Mouse (Mus musculus): ENCODE data around the gene Ptch2.

Ptch2 gene

DNA sequence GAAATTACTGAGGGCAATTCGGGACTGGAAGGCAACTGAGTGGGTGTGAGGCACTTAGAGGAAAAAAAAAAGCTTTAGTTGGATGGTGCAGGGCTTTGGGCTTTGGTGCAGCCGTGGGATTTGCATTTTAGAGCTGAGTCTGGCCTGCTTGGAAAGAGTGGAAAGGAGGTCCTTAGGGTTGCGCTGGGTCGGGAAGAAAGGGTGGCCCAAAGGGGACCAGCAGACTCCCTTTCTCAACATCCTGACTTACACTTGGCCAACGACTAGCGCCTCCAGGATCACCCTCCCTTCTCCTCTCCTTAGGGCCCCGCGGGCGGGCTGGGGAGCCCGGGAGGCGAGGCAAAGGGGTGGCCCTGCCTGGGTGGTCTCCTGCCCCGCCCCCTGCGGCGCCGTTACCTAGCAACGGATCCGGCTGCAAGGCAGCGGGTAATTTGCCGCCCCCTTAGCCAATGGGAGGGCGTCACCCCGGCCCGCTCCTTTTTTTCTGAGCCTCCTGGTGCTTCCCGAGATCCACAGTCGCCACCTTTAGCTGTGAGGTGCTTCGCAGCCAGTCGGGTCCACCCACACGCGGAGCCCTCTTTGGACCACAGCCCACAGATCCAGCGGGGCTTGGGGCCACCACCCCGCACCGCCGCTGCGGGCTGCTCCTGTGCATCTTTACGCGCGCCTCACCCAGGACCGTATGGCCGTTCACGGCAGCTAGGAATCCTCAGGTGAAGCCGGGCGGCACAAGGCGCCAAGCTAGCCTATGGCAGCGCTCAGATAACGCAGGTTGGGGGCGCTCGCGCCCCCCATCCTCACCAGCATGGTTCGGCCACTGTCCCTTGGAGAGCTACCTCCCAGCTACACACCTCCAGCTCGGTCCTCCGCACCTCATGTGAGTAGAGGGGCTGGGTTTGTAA lies at the start of gene Ptch2:
Ptch2 (plus strand) TSS at position 525 of the 902 bp plus-strand sequence.
- peak; percentile 25 for DNase-seq (ENCODE audit: low spot score)

GRCm38 (mm10) chr4:117048836-117049235 lies 47.0 kb upstream of the Ptch2 start:
- no peak for DNase-seq (ENCODE audit: low spot score)

- DNase-seq (ENCODE audit: low spot score) = no peak
Observed at GRCm38 (mm10) chr4:117049485-117049884, 46.4 kb upstream of the Ptch2 start.

- no peak for DNase-seq (ENCODE audit: low spot score)
Observed at GRCm38 (mm10) chr4:117052626-117053025, 43.2 kb upstream of the Ptch2 start.

DNA sequence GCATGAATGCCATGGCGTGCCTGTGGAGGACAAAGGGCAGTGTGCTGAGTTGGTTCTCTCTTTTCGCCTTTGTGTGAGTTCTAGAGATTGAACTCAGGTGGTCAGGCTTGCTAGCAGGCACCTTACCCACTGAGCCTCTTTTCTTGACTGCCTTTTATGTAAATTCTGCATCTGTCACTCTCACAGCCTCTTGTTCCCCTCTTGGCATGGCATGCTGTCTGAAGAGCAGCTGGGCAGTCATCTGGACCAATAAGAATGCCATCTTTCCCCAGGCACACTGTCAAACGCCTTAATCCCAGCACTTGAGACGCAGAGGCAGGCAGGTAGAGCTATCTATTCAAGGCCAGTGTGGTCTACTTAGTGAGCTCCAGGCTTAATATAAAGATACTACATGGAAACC lies 41.9 kb upstream of the Ptch2 start:
- no peak for DNase-seq (ENCODE audit: low spot score)

- no peak for DNase-seq (ENCODE audit: low spot score)
Observed at GRCm38 (mm10) chr4:117056102-117056501, 39.8 kb upstream of the Ptch2 start.

DNA sequence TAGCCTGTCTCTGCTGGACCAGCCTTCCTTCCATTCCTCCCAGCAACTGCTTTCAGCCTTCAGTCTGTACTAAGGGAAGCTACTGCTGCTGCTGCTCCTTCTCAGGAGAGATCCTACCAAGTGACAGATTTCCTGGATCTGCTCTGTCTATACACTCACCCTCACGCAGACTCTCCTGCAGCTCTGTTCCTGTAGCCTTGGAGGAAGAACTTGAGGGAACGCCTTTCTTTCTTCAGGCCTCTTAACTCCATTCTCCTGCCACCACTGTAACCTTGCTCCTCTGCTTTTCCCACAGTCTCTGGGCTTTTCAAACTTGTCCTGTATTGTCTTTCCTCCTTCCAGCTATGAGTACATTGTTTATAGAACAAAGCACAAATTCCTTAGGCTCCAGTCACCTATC lies 39.4 kb upstream of the Ptch2 start:
- no peak for DNase-seq (ENCODE audit: low spot score)

- no peak for DNase-seq (ENCODE audit: low spot score)
Observed at GRCm38 (mm10) chr4:117058512-117058911, 37.4 kb upstream of the Ptch2 start.

GRCm38 (mm10) chr4:117062700-117063390 lies 33.0 kb upstream of the Ptch2 start:
- no peak for DNase-seq (ENCODE audit: low spot score)

GRCm38 (mm10) chr4:117068035-117068434 lies 27.8 kb upstream of the Ptch2 start:
- DNase-seq (ENCODE audit: low spot score) = no peak

DNA sequence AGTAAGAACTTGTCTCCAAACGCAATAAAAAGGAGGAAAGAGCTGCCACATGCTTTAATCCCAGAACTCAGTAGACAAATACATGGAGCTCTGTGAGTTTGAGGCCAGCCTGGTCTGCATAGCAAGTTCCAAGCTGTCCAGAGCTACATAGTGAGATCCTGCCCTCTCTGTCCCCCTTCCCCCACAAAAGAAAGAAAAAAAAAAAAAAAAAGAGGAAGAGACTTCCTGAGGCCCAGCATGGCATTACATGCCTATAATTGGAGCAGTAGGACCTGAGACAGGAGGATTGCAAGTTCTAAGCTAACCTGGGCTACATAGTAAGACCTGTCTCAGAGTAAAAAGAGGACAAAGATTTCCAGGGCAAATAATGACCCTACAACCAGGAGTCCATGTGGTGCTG lies 26.2 kb upstream of the Ptch2 start:
- no peak for DNase-seq (ENCODE audit: low spot score)

DNA sequence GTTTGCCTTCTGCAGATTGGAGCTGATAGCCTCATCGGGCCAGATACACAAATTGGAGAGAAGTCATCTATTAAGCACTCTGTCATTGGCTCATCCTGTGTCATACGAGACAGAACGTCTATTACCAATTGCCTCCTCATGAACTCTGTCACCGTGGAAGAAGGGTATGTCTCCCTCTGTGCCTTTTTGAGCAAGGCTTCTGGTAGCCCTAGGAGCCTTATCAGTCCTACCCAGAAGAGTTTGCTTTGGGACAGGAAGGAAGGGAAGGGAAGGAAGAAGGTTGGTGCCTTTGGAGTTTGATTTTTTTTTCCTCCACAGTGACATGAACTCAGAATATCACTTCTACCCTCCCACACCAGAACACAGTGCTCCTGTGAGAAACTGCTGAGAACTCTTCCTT lies 25.3 kb upstream of the Ptch2 start:
- DNase-seq (ENCODE audit: low spot score) = no peak

DNA sequence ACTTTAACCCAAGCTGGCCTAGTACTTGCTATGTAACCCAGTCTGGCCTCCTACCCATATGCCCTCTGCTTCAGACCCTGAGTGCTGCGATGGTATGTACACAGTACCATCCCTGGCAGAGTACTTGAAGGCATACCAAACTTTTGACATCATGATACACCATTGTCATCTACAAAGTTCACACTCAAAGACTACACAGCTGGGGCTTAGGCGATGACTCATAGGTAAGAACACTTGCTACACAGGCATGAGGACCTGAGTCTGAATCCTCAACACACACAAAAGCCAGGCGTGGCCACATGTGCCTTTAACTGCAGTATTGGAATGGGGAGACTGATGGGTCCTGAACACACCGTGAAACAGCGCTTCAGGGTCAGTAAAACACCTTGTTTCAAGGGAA lies 24.7 kb upstream of the Ptch2 start:
- no peak for DNase-seq (ENCODE audit: low spot score)

DNA sequence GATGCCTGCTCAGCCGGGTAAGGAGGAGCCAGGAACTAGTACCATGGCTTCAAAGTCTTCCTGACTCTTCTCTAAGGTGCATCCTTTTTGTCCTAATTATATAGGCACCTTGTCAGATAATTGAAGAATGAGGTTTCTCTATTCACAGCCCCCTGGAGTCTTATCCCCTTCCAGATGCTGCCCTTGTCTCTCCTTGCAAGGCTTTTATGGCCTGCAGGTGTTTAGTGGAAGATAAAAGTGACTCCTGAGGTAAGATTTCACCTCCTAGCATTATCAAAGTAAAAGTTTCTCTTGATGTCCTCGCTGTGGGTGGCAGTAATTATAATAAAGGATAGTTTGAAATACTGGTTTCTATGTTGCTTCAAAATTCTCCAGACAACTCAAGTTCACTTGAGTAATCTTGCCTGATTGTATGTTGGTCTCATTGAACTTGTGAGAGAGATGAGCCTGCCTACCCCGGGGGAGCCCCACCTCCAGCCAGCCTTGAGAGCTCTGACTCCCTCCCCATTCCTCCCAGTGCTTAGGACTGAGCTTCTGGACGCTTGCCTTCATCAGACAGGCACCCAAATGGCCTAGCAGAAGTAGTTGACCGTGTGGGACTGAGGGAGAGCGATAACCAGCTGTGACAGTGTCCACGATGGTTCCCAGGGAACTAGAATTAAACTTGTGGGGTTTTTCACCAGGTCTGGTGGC lies 7.8 kb upstream of the Ptch2 start:
- DNase-seq (ENCODE audit: low spot score) = no peak

- DNase-seq (ENCODE audit: low spot score) = no peak
Observed at GRCm38 (mm10) chr4:117090586-117090985, 5.3 kb upstream of the Ptch2 start.

GRCm38 (mm10) chr4:117094626-117095361 lies 1.1 kb upstream of the Ptch2 start:
- no peak for DNase-seq (ENCODE audit: low spot score)

GRCm38 (mm10) chr4:117096666-117097065 lies 791 bp downstream of the Ptch2 start:
- no peak for DNase-seq (ENCODE audit: low spot score)

- no peak for DNase-seq (ENCODE audit: low spot score)
Observed at GRCm38 (mm10) chr4:117097969-117098763, 2.3 kb downstream of the Ptch2 start.

DNA sequence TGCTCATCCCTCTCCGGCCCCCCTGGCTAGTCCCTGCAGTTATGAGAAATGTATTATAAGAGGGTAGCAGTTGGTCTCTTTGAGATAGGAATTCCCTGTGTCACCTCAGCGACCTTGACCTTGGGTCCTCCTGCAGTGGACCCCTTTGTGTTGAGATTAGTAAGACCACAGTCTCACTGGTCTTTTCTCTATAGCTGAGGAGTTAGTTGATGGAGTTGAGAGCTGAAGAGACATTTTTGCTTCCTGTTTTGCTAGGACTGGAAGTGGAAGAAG lies 2.8 kb downstream of the Ptch2 start:
- DNase-seq (ENCODE audit: low spot score) = no peak

DNA sequence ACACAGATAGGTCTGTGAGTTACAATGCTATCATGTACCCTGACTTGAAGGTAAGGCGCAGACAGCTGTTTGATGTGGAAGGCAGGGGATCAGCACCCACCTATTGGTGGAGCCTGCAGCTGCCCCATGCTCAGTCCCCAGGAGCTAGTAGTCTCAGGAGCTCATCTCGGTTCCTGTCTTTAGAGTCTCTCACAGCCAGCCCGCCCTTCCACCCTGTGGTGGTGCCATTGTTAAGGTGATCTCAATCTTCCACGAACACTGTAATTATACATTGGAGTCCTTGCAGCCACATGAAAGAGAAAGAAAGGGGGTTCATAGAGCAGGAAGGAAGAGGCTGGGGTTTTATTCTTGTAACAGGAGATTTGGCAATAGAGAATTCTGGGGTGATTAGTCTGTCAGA lies 4.2 kb downstream of the Ptch2 start:
- DNase-seq (ENCODE audit: low spot score) = no peak

- no peak for DNase-seq (ENCODE audit: low spot score)
Observed at GRCm38 (mm10) chr4:117101218-117101617, 5.3 kb downstream of the Ptch2 start.

DNA sequence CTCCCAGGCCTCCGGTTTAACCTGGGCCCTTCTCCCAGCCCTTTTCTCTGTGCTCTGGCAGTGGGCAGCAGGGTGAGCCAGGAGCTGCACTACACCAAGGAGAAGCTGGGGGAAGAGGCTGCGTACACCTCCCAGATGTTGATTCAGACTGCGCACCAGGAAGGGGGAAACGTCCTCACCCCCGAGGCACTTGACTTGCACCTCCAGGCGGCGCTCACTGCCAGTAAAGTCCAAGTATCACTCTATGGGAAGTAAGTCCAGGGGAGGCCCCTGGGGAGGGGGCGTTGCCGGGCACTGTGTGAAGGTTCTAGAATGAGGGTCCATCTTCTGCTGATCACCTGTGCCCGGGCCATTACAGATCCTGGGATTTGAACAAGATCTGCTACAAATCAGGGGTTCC lies 8.8 kb downstream of the Ptch2 start:
- no peak for DNase-seq (ENCODE audit: low spot score)
